Mouse (Mus musculus) kidney, adult 2 months (tissue): ENCODE measurements at regions not wholly inside any gene's neighbourhood (a gene's known extent, or its start where the extent isn't known, plus 50 kb on each side); places are given as distances from the start of the nearest gene placed in this dataset.

Experiments
- CTCF ChIP-seq: fragments of 200-500 bp; conservative IDR thresholded peaks from 2 replicates; pipeline ENCODE4 v1.5.1; 2011; ENCODE audit warnings: low read depth, mild to moderate bottlenecking, control low read depth, low read length, moderate library complexity, mixed read lengths; ENCODE audit not compliant: insufficient read depth, insufficient read length
- POLR2A ChIP-seq: fragments of 200-500 bp; IDR thresholded peaks from one replicate; pipeline ENCODE4 v1.6.1; 2011; ENCODE audit warnings: low read depth, low read length, control low read depth

- TF ChIP-seq CTCF = no peak
- TF ChIP-seq POLR2A = no peak
Measured at GRCm38 (mm10) chr17:88173354-88174032, 108.4 kb upstream of the Fbxo11 start.
